Mouse (Mus musculus) frontal cortex, postnatal 36 days (tissue): ENCODE results near the gene Btn1a1.

Experiments used
- DNase-seq, 2 experiments: peaks; one replicate each; pipeline ENCODE4 v3.0.0; 2022; ENCODE audit warnings: low spot score in 2 of 2

Btn1a1 gene

DNA sequence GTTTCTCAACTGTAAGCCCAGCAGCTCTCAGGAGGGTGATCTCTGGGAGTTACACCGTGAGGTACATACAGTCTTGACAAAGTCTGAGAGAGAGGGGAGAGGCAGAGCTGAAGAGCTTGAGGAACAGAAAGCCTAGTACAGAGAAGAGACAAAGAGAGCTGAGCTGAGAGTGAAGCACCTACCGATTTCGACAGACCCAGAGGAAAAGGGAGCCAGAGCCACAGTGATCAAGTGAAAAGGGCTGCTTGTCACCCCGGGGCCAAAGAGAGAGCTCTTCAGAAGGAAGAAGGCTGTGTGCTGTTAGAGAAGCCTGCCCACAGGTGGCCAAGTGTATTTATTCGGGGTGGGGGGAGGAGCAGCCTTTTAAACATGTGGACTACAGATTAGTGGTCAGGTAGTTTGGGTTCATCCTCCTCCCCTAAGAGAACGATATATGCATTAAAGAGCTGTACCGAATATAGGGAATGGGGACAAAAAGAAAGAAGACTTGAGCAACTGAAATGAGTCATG, at the start of gene Btn1a1:
Btn1a1 (minus strand) TSS at position 302 of the 510 bp plus-strand sequence.
- DNase-seq, result no peak

DNA sequence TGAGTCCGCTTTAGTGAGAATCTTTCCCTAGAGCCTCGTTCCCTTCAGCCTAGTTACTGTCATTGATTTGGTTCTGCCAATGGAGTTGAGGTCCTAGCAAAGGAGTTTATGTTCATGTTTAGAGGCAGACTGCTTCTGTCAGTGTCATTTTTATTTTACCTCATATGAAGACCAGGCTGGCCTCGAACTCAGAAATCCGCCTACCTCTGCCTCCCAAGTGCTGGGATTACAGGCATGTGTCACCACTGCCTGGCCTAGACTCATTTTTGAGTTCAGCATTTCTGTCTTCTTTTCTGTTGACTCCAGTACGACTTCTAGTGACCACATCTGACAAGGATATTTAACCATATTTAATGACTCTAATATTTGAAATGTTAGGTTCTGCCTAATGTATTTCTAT, 49.6 kb upstream of the Btn1a1 start:
- no peak for DNase-seq

DNA sequence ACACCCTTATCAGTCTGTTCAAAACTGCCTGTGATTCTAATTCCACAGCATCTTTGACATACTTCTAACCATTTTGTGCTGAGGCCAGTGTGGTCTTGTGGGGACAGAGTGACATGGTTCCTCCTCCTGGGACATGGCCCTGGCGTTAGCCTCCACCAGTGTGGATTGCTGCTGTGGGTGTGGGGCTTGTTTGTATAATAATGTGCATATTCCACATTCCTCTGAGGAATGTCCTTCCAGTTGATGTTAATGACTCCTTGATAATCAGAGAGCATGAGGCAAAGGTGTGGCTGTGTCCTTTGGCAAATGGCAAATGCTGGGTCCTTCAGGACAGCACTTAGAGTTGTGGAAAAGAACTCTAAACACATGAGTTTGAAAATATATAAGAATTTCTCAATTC, 47.8 kb upstream of the Btn1a1 start:
- DNase-seq, result no peak

DNA sequence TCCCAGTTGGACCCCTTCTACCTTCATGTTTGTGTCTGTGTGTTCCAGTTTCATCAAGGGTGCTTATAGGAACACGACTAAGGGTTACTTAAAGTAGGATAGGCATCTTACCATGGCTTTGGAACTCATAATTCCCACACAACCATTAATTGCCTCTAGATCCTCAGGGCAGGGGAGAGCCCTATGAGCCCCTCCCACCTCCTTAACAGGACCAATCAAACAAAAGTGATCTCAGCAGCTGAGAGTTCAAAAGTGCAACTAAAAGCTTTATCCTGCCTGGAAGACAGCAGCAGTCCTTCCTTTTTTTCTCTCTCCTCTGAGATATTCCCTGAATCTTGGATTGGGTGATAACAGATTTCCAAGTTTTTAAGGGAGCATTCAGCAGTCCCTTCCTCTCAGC, 44.4 kb upstream of the Btn1a1 start:
- DNase-seq, result no peak

DNA sequence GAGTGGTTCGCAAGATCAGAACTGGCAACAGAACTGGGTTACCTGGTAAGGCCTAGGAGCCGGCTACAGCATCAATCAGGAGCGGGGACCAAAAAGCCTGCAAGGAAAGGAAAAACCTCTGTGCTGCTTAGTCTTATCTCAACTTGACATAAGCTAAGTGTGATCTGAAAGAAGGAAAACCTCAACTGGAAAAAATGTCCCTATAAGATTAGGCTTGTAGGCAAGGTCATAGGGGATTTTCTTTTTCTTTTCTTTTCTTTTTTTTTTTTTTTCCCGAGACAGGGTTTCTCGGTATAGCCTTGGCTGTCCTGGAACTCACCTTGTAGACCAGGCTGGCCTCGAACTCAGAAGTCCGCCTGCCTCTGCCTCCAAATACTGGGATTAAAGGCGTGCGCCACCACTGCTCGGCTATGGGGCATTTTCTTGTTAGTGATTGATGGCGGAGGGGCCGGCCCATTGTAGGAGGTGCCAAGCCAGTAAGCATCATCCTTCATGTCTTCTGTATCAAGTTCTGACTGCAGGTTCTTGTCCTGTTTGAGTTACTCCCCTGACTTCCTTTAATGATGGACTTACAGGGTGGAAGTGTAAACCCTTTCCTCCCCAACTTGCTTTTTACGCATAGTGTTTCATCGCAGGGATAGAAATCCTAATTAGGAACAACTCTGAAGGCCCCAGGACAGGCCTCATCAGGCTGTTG, 41.3 kb upstream of the Btn1a1 start:
- DNase-seq, result no peak

DNA sequence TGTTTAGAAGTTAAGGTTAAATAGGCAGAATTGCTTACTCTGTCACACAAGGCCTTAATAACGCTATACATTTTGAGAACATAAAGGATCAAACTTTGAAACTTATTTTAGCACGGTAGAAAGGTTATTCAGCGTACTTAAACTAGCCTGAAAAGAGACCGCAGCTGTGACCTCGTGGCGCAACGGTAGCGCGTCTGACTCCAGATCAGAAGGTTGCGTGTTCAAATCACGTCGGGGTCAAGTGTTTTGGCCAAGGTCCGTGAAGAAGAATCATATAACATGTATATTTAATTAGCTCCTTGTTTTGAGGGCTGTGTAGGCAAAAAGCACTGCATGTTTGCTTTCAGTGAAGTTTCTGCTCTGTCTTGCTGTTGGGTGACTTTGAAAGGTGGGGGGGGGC, 40.6 kb upstream of the Btn1a1 start:
- peak in 1 of 2 experiments; percentile 46 for DNase-seq

DNA sequence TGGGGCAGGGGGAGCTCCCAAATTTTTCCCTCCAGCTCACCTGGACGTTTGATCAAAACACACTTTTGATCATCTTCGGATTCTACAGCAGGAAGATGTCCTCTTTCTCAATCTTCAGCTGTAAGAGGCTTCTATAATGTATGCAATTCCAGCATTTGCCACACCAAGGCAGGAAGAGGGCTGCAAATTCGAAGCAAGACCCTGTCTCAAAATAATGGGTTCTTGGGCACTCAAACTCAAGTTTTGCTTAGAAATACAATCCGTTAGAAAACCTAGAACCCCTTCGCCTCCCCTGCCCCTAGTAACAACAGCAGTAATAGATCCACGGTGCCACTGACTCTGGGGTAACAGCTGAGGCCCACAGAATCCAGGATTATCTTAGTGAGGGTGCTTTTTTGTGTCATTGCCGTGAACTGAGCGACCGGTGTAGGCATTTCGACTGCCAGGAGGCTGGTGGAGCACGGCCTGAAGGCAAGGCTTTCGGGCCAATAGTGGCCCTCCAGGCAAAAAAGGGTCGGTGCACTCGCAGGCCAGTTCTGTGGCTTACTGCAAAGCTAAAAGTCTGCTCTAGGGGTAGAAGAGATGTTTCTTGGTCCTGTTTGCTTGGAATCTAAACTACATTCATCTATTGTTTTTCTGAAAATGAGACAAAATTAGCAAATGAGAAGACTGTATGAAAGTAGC, 40.1 kb upstream of the Btn1a1 start:
- DNase-seq, result no peak

DNA sequence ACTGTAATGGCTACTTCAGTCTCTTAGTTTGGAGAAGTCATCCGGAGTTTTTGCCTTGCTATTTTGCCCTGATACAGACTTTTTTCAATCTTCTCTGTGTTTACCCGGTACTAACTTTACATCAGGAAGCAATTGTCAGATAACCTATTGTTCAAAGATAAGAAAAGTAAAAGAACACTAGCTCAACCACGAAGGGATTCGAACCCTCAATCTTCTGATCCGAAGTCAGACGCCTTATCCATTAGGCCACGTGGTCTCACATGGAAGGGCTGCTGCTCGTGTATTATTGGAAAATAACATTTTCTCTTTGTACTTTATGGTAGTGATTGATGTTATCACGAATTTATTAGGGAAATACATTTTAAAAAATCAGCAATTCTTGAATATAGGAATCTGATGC, 38.1 kb upstream of the Btn1a1 start:
- DNase-seq, result peak; percentile 59 to 77

DNA sequence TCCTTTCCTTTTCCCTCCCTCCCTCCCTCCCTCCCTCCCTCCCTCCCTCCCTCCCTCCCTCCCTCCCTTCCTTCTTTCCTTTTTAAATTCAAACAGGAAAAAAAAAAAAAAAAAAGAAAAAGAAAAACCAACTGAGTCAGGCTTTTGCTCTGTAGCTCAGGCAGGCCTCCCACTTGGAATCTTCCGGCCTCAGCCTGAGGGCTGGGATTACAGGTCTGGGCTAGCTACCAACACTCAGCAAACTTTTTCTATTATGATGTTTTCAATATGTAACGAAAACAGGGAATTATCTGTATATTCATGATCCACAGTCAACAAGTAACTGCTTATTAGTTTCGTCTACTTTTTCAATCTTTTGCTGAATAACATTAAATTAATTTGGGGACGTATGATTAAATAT, 37.2 kb upstream of the Btn1a1 start:
- no peak for DNase-seq

DNA sequence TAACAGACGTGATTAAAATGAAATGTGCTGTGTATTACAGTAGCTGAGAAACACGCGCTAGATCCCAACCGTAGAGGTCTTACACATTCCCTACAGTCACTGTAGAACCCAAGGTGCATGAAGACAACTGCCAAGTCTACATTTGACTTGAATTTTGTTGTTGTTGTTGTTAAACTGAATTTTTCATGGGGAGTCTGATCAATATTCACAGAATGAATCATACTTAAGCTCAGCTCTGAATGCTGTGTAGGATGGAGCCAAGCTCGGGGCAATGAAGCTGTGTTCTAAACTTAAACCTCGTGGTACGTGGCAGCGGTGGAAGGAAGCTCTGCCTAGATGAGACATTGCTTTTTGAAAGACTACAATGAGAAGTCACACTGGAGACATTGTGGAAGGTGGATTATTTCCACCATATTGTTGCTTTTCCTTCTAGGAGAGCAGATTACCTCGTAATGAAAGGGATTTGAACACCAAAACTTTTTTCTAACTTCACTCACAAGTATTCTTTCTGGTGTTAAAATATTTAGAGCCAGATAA, 36.4 kb upstream of the Btn1a1 start:
- no peak for DNase-seq

DNA sequence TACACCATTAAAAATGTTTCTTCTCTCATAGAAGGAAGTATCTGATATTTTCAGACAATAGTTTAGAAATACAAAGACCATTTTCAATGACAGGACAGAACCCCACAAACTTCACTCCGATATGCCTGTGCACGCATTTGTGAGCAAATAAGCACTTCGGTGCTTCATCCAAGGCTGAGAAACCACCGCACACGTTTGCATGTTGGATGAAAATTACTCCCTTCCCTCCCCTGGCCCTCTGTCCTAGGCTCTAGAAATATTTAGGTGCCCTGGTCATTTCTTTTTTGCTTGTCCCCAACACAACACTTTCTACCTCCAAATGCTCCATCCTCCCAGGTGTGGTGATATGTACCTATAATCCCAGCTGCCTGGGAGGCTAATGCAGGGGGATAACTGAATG, 35.8 kb upstream of the Btn1a1 start:
- DNase-seq, result no peak

DNA sequence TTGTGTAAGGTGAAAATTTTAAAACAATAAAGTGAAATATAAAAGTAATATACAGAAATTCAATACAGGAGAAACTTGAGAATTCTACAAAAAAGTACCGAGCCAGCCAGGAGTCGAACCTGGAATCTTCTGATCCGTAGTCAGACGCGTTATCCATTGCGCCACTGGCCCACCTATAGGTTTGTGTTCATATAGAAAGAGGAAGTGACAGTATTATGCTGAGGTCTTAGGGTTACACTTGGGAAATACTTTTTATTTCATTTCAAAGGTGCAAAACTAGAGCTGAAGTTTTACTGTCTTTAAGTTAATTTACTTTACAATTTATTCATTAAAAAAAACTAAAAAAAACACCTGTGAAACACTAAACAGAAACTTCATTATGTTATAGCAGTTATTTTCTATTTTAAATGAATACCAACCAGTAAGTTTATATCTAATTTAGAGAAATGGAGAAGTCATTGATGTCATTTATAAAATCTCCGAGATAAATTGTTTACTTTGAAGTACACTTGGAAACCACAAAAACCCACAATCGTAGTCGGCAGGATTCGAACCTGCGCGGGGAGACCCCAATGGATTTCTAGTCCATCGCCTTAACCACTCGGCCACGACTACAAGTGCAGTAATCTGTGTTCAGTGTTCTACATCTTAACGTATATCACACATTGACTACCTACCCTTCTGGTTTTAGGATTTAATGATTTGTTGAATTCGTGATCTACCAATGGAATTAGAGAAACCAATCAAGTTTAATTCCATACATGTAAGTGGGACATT, 34.9 kb upstream of the Btn1a1 start:
- peak; percentile 88 to 90 for DNase-seq

DNA sequence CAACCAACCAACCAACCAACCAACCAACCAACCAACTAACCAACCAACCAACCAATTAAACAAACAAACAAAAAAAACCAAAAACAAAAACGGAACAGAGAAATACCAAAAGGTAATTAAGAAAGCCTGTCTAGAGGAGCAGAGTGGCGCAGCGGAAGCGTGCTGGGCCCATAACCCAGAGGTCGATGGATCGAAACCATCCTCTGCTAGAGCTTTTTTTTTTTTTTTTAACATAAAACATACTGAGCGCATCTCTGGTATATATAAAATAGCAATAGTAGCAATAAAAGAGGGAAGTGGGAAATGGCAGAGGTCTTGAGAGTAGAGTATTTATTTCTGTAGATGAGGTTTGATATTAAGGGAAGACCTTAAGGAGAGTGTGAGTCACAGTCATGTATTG, 34.2 kb upstream of the Btn1a1 start:
- DNase-seq, result no peak

DNA sequence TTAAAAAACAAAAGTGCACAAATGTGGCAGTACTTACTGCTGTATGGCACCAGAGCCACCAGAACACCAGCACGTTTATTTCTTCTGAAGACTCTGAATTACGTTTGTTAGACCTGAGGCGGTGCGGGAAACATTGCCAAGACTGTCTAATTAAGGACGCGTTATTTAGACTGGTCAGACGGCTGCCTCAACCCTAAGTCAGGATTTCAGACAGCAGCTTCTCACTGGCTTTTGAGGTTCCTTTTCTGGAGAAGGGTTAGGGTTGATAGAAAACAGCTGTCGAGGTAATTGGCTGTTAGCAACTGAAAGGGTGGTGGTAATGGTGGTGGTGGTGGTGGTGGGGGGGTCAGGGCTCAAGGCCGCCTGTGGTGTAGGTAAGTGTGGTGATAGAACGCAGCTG, 33.0 kb upstream of the Btn1a1 start:
- no peak for DNase-seq

DNA sequence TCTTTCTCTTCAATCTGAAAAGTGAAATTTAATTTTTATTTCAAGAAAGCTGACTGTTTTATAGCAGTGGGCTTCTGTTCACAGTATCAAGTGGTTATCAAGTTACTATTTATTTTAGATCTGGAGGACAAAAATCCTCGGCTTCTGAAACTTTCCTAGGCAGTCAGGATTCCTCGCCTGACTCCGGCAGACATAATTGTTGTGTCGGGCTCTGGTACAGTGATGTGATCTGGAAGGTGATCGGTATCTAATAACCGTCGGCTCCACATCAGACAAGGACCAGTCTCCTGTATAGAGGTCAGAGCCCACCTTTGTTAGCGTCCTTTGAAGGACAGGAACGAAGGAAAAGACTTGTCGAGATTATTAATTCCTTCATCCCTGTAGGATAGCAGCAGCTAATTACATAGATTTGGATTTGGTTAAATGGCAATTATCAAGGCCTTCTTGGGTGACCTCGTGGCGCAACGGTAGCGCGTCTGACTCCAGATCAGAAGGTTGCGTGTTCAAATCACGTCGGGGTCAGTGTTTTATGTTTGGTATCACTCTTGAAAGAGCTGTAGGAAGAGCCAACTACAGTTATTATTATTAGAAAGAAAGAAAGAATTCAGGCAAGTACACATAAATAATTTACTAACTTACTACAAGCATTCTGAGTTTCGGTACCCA, 32.1 kb upstream of the Btn1a1 start:
- DNase-seq, result peak; percentile 51 to 64

DNA sequence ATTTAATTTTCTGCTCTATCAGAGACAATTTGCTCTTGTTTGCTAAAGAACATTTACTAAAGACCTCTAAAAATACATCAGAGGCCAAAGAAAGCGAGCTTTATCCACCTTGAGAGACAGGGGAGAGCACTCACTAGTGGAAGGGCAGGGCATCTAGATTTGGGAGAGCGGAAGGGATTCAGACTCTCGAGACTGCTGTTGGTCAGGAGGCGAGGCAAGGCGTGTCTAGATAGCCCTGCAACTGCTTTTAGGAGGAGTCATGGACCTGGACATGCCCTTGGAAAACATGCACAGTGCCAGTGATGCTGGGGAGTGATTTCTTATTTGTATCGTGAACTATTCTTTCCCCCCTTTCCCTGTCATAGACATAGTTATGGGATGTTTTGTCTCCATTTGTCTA, 29.8 kb upstream of the Btn1a1 start:
- DNase-seq, result no peak

DNA sequence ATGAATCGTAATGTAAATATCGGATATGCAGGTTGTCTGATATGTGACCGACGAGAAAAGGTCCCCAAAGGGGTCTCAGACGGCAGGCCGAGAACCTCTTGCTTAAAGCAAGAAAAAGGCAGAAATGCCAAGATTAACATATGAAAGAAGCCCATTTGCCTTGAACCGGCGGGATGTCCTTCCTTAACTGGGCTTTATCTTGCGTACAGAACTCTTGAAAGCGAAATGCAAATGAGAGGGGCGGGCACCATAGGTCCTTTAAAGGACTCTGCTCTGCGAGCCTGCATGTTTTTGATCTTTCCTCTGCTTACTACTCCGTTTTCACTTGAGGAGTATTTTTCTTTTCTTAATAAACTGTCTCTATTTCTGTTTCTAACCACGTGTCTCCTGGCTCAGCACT, 26.3 kb upstream of the Btn1a1 start:
- DNase-seq, result no peak

DNA sequence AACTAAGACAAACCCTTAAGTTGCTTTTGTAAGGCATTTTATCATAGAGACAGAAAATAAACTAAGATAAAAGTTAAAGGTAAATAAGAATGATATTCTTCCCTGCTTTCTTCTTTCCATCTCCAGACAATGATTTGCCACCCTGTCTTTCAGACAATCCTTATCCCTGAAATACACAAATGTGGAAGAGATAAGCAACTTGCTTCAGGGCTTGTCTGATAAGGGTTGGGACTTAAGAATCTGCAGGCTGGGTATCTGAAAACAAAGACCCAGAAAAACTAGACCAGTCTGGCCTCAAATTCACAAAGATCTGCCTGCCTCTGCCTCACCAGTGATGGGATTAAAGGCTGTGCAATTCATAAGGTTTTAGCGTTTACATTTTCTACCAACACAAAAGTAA, 25.6 kb upstream of the Btn1a1 start:
- DNase-seq, result no peak

DNA sequence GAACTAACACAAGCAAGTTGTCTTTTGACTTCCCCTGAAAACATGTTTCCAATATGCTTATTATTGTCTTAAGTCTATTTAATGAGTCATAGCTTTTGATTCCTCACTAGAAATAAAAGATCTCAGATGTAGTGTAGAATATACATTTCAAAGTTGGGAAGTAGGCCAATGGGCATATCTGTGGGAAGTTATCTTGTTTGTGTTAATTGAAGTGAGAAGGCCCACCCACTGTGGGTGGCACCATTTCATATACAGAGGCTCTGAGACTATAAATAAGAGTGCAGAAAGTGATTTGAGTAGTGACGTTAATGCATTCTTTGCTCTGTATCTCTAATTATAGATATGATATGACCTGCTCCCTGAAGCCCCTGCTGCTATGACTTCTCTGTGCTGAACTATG, 25.2 kb upstream of the Btn1a1 start:
- DNase-seq, result no peak

DNA sequence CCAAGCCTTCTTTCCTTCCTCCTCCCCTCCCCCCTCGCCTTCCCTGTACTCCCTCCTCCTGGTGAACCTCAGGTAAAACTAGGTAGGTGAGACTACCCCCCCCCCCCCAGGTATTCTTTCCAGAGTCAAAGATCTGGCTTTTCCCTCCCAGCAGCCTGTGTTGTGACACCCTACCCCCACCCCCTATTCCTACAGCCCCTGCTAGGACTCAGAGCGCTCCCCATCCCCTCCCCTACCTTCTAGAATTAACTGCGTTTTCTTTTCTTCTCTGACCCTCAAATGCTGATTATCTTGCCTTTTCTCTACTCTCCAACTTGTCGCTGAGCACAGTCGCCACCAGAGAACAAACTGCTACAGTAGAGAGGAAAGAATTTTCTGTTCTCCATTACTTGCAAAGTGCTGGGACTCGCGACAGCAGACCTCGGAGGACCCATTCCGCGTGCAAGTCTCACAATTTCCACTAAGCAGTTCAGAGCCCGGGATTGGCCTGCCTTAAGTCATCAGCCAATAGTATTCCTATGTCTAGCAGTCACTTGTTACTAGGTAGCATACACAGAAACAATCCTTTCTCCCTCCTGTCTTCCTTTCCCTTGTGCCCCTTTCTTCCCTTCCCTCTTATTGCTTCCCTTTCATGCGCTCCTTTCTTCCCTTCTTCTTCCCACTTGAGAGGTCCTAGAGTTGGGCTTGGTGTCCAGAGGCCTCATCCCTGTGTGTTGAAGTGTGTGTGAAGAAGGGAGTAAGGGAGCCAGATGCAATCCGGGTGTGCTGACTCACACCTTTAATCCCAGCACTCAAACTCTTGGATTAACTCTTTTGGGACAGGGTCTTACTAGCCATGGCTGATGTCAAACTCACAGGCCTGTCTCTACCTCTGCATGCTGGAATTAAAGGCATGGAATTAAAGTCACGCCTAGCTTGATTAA, 23.0 kb upstream of the Btn1a1 start, which contains the start of gene Btn2a2:
Btn2a2 (minus strand) TSS at position 458 of the 923 bp plus-strand sequence.
- DNase-seq, result peak; percentile 60 to 83

DNA sequence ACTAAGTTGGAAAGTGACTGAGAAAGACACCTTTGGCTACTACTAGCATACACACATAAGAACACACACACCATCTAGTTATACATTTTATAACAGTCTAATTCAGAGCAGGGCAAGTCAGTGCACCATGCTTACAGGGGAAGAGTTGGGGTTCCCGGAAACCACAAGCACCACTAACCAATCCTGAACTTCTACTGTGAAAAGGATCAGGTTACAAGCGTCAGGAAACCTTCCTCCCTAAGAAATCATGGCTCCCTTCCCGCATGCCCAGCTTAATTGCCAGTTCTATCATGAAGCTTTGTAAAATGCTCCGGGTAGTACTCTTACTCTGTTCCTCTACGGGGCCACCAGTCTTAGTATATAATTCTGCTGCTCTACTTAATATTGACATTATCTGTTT, 19.6 kb upstream of the Btn1a1 start:
- no peak for DNase-seq
